Mouse (Mus musculus) heart, postnatal 0 days (tissue): ENCODE data around the gene Gfra1. TPM values are rescaled to one million over a fixed set of nuclear protein-coding genes. Genes with fewer than 3 reads are reported as not detected.

Experiments
- ATAC-seq: fragments of 200-750 bp; cut with Nextera tagmentation; 2 replicates; pipeline ENCODE4 v1.8.0; 2017; ENCODE audit warnings: low read depth, moderate number of reproducible peaks, moderate library complexity; ENCODE audit not compliant: insufficient read depth
- DNase-seq: peaks from one replicate; pipeline ENCODE4 v3.0.0-alpha.2; 2016; ENCODE audit warnings: low spot score
- H3K27ac ChIP-seq: fragments of 300-500 bp; sonication (generic); 2 replicates; pipeline ENCODE4 v1.5.1; 2014; ENCODE audit warnings: low read depth, mild to moderate bottlenecking
- H3K27me3 ChIP-seq: fragments of 300-500 bp; sonication (generic); 2 replicates; pipeline ENCODE4 v1.6.1; 2014; ENCODE audit warnings: low read length, mixed read lengths; ENCODE audit not compliant: control insufficient read depth, insufficient read depth
- H3K36me3 ChIP-seq: fragments of 300-500 bp; sonication (generic); replicated peaks from 2 replicates; pipeline ENCODE4 v1.6.1; 2014; ENCODE audit warnings: low read length, mixed read lengths; ENCODE audit not compliant: control insufficient read depth, insufficient read depth
- H3K4me1 ChIP-seq: fragments of 300-500 bp; sonication (generic); 2 replicates; pipeline ENCODE4 v1.6.1; 2014; ENCODE audit warnings: antibody characterized with exemption; ENCODE audit not compliant: control insufficient read depth, insufficient read depth
- H3K4me2 ChIP-seq: fragments of 300-500 bp; sonication (generic); 2 replicates; pipeline ENCODE4 v1.6.1; 2014; ENCODE audit warnings: low read depth, mild to moderate bottlenecking, low read length, moderate library complexity
- H3K4me3 ChIP-seq: fragments of 300-500 bp; sonication (generic); 2 replicates; pipeline ENCODE4 v1.5.1; 2014; ENCODE audit warnings: low read depth, low read length
- H3K9ac ChIP-seq: fragments of 300-500 bp; sonication (generic); replicated peaks from 2 replicates; pipeline ENCODE4 v1.6.1; 2014; ENCODE audit warnings: low read depth, low read length, mixed read lengths
- H3K9me3 ChIP-seq: fragments of 300-500 bp; sonication (generic); replicated peaks from 2 replicates; pipeline ENCODE4 v1.6.1; 2016; ENCODE audit warnings: low read length; ENCODE audit not compliant: control insufficient read depth
- CTCF ChIP-seq: IDR thresholded peaks from 2 replicates; pipeline ENCODE4 v1.5.1; 2016; ENCODE audit warnings: antibody characterized with exemption, control low read depth, low read depth
- EP300 ChIP-seq: IDR thresholded peaks from 2 replicates; pipeline ENCODE4 v1.6.1; 2016; ENCODE audit warnings: antibody characterized with exemption, low read depth
- WGBS: fragments of 180-500 bp; shearing (Covaris S2); extraction: QIAGEN DNeasy Blood & Tissue Kit; methylation state at CpG from one replicate; pipeline ENCODE4 v1.1.7; 2014; 5-methylcytosine and 5-hydroxymethylcytosine counted together
- polyA plus RNA-seq: library from polyadenylated mRNA; unstranded; fragments of >200 nt; fragmentation: Nextera tagmentation; extraction: Ambion mirVana; gene quantifications from 2 replicates; pipeline ENCODE4 v1.2.1, GENCODE M21; 2015
- total RNA-seq: library from RNA; depleted of rRNA; stranded (reverse); fragments of >200 nt; gene quantifications from 2 replicates; pipeline ENCODE4 v1.2.3, GENCODE M21; 2014; ENCODE audit warnings: low replicate concordance

Gene Gfra1
- total and polyA plus RNA-seq, 2 experiments from 2014 or later = 0.63 to 0.65 TPM

GRCm38 (mm10) chr19:58288145-58288544, 167.6 kb downstream of the Gfra1 start:
- Histone ChIP-seq H3K27ac (no peak overlapping the region), H3K4me3 (no peak overlapping the region), H3K4me2 (no peak overlapping the region), H3K9ac (no peak overlapping the region), H3K36me3 (no peaks in the 10 kb centered on the region), H3K27me3 (no peaks in the 10 kb centered on the region), H3K4me1 (no peaks in the 10 kb centered on the region), H3K9me3 (no peaks in the 10 kb centered on the region)
- DNase-seq (no peak), ATAC-seq (no peak)
- 58% methylated on average over 6 of the region's 6 CpGs for WGBS
- TF ChIP-seq CTCF = no peak
- no peak for TF ChIP-seq EP300

DNA sequence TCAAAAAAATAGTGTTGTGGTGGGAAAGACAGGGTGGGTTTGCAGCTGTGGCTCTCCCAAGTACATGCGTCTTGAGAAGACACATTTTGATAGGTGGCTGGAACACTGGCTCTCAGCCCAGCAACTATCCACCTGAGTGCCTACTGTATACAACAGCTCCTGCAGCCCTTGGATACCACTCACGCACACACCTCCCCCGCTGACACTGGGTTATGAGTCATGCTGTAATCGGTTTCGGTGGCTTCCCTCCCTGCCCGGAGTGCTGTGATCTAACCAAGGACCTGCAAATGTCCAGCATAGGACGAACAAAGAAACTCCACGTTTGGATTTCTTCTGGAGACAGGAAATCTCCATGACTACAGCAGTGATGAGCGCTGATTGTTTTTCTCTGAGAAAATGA, 180.4 kb downstream of the Gfra1 start:
- TF ChIP-seq CTCF = no peak
- no peak for TF ChIP-seq EP300
- ATAC-seq = no peak
- DNase-seq = no peak
- Histone ChIP-seq H3K4me2 (no peak overlapping the region), H3K4me1 (no peaks in the 10 kb centered on the region), H3K27me3 (0 out of 2 replicates have a peak, but pooled peaks cover 3% of the 10 kb centered on the region), H3K9ac (no peak overlapping the region), H3K4me3 (no peak overlapping the region), H3K36me3 (no peaks in the 10 kb centered on the region), H3K27ac (no peak overlapping the region), H3K9me3 (no peaks in the 10 kb centered on the region)
- 54% methylated on average over 9 of the region's 9 CpGs for WGBS

GRCm38 (mm10) chr19:58271815-58272214, 183.9 kb downstream of the Gfra1 start:
- Histone ChIP-seq H3K36me3 (no peaks in the 10 kb centered on the region), H3K4me3 (no peak overlapping the region), H3K9me3 (no peaks in the 10 kb centered on the region), H3K4me1 (no peaks in the 10 kb centered on the region), H3K27ac (no peak overlapping the region), H3K4me2 (no peak overlapping the region), H3K9ac (no peak overlapping the region), H3K27me3 (0 out of 2 replicates have a peak, but pooled peaks cover 3% of the 10 kb centered on the region)
- WGBS = 84% methylated on average over 8 of the region's 8 CpGs
- ATAC-seq = no peak
- DNase-seq = no peak
- TF ChIP-seq EP300 (no peak), CTCF (no peak)

DNA sequence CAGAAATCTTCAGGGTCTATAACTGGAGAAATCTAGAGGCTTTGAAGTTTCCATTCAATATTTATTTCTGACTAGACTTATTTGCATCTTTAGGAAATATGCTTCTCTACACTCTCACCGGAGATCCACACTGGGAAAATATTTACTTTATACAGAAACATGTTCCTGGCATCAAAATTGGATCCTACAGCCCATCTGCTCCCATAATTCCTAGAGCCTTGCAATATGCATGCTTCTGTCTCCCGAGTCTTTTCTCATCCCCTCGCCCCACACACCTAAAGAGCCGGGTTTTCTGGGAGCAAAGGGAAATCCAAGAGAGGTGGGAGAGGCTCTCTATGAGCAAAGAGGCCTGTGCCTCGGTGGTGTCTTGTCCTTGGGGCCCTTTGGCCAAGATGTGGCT, 184.9 kb downstream of the Gfra1 start:
- no peaks in the 10 kb centered on the region for H3K36me3 ChIP-seq
- H3K4me3 ChIP-seq = no peak overlapping the region
- no peak overlapping the region for H3K4me2 ChIP-seq
- TF ChIP-seq CTCF (no peak), EP300 (no peak)
- H3K9me3 ChIP-seq = no peaks in the 10 kb centered on the region
- 0 out of 2 replicates have a peak, but pooled peaks cover 3% of the 10 kb centered on the region for H3K27me3 ChIP-seq
- DNase-seq (no peak), ATAC-seq (no peak)
- H3K4me1 ChIP-seq = no peaks in the 10 kb centered on the region
- no peak overlapping the region for H3K27ac ChIP-seq
- H3K9ac ChIP-seq = no peak overlapping the region
- WGBS = 83% methylated on average over 5 of the region's 5 CpGs

GRCm38 (mm10) chr19:58268476-58268875, 187.2 kb downstream of the Gfra1 start:
- ATAC-seq (no peak), DNase-seq (no peak)
- no peak for TF ChIP-seq CTCF
- TF ChIP-seq EP300 = no peak
- Histone ChIP-seq H3K9ac (no peak overlapping the region), H3K36me3 (no peaks in the 10 kb centered on the region), H3K4me2 (no peak overlapping the region), H3K9me3 (no peaks in the 10 kb centered on the region), H3K4me1 (no peaks in the 10 kb centered on the region), H3K27ac (no peak overlapping the region), H3K27me3 (no peaks in the 10 kb centered on the region), H3K4me3 (no peak overlapping the region)
- WGBS = 71% methylated on average over 4 of the region's 4 CpGs

- H3K4me2 ChIP-seq = no peak overlapping the region
- no peaks in the 10 kb centered on the region for H3K36me3 ChIP-seq
- H3K27me3 ChIP-seq = no peaks in the 10 kb centered on the region
- no peak overlapping the region for H3K4me3 ChIP-seq
- H3K9ac ChIP-seq = no peak overlapping the region
- DNase-seq (no peak), ATAC-seq (no peak)
- TF ChIP-seq EP300 (no peak), CTCF (no peak)
- H3K4me1 ChIP-seq = no peaks in the 10 kb centered on the region
- no peaks in the 10 kb centered on the region for H3K9me3 ChIP-seq
- WGBS = 48% methylated on average over 7 of the region's 7 CpGs
- H3K27ac ChIP-seq = no peak overlapping the region
Measured at GRCm38 (mm10) chr19:58266600-58266999, 189.1 kb downstream of the Gfra1 start.
